Mouse (Mus musculus): ENCODE data around the gene Lingo3. TPM values are rescaled to one million over a fixed set of nuclear protein-coding genes. Genes with fewer than 3 reads are reported as not detected.

Gene Lingo3
- polyA plus RNA-seq (2015; fragmentation: Nextera tagmentation; extraction: Ambion mirVana) = 0.92 and 1.3 TPM in 2 replicates

DNA sequence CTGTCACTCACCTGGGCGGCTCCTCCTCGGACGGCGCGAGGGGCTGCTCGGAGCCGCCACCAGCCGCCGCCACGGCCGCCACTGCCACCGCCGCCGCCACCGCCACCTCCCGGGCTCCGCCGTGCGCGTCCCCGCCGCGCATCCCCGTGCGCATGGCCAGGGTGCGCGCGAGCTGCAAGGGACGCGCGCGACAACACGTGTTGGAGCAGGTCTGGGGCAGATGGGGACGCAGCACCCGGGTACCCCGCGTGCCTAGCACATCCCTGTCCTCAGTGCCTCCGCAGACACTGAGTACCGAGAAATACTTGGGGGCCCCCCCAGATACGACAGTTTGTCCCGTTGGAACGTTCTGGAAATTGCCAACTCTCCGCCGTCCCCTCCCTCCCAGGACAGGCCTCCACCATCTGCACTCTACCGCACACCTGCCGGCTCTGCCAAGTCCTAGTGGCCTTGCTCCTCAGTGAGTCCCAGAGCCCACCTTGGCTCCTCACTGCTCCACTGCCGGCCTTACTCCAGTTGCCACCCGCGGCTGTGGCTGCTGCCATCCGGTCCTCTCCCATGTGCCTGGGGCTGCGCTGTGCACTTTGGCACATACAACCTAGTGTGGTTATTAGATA, at the start of gene Lingo3:
Gene Lingo3 (minus strand): TSS at position 109 of the 617 bp plus-strand sequence.
- Histone ChIP-seq H3K9ac (peak within 1 kb of the TSS; percentile 68), H3K9me3 (no peaks in the 10 kb centered on the region), H3K4me2 (replicated peaks) (peak within 1 kb of the TSS; percentile 88), H3K27ac (no peak within 1 kb of the TSS), H3K36me3 (no peaks in the 10 kb centered on the region), H3K27me3 (peaks cover 74% of the 10 kb centered on the region), H3K4me1 (peaks cover 12% of the 10 kb centered on the region), H3K4me3 (peak within 1 kb of the TSS; percentile 51)
- 0 out of 2 replicates have a peak, but pooled peaks have one; percentile 21 for ATAC-seq (ENCODE audit: low FRiP score, low read depth)
- 4% methylated on average over 51 of the region's 51 CpGs for WGBS

DNA sequence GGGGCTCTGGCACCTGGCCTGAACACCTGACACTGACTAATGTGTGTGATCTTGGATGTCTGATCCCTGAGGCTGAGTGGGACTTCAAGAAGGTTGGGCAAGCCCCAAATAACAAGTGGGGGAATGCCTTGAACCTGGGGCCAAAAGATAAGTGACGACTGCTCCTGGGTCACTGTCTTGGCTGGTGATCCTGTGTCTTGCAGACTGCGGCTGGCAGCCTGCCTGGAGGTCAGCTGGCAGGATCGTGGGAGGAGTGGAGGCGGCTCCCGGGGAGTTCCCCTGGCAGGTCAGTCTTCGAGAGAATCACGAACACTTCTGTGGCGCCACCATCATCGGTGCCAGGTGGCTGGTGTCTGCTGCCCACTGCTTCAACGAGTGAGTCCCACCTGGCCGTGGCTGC, 43.3 kb upstream of the Lingo3 start:
- Histone ChIP-seq H3K4me2 (replicated peaks) (no peak overlapping the region), H3K4me1 (no peaks in the 10 kb centered on the region), H3K9me3 (no peaks in the 10 kb centered on the region), H3K27ac (no peak overlapping the region), H3K27me3 (peaks cover 33% of the 10 kb centered on the region), H3K9ac (no peak overlapping the region), H3K36me3 (no peaks in the 10 kb centered on the region), H3K4me3 (no peak overlapping the region)
- no peak for ATAC-seq (ENCODE audit: low FRiP score, low read depth)
- WGBS = 73% methylated on average over 11 of the region's 11 CpGs

DNA sequence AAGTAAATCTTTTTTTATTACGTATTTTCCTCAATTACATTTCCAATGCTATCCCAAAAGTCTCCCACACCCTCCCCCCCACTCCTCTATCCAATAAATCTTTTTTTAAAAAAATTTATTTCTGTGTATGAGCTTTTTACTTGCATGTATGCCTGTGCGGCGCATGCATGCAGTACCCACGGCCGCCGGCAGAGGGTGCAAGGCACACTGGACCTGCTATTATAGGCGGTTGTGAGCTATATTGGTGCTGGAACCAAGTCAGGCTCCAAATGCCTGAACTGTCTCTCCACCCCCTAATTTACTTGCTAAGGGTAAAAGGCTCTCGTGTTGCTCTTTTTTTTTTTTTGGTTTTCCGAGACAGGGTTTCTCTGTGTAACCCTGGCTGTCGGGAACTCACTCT, 37.5 kb upstream of the Lingo3 start:
- 29% methylated on average over 10 of the region's 10 CpGs for WGBS

DNA sequence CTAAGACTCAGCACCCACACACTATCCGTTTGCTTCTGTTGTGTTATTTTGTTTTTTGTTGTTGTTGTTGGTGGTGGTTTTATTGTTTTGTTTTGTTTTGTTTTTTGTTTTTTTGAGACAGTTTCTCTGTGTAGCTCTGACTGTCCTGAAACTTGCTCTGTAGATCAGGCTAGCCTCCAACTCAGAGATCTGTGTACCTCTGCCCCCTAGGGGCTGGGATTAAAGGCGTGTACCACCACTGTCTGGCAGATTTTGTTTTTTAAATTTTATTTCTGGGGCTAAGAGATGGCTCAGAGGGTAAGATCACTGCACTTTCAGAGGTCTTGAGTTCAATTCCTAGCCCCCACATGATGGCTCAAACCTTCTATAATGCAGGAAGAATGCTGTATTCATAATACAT, 37.1 kb upstream of the Lingo3 start:
- no peak overlapping the region for H3K4me3 ChIP-seq
- ATAC-seq (ENCODE audit: low FRiP score, low read depth) = no peak
- H3K9ac ChIP-seq = no peak overlapping the region
- WGBS = 70% methylated on average over 2 of the region's 2 CpGs
- H3K9me3 ChIP-seq = no peaks in the 10 kb centered on the region
- H3K36me3 ChIP-seq = no peaks in the 10 kb centered on the region
- H3K4me1 ChIP-seq = no peaks in the 10 kb centered on the region
- H3K27ac ChIP-seq = no peak overlapping the region
- no peak overlapping the region for H3K4me2 ChIP-seq (replicated peaks)
- H3K27me3 ChIP-seq = no peaks in the 10 kb centered on the region; the same call in 1 of the 2 replicates

More for the DNA sequence above, 37.5 kb upstream of the Lingo3 start:
- Histone ChIP-seq H3K4me3 (no peak overlapping the region), H3K36me3 (no peaks in the 10 kb centered on the region), H3K4me1 (no peaks in the 10 kb centered on the region), H3K9me3 (no peaks in the 10 kb centered on the region), H3K4me2 (replicated peaks) (no peak overlapping the region), H3K27ac (no peak overlapping the region), H3K27me3 (no peaks in the 10 kb centered on the region; the same call in 1 of the 2 replicates), H3K9ac (no peak overlapping the region)
- no peak for ATAC-seq (ENCODE audit: low FRiP score, low read depth)

DNA sequence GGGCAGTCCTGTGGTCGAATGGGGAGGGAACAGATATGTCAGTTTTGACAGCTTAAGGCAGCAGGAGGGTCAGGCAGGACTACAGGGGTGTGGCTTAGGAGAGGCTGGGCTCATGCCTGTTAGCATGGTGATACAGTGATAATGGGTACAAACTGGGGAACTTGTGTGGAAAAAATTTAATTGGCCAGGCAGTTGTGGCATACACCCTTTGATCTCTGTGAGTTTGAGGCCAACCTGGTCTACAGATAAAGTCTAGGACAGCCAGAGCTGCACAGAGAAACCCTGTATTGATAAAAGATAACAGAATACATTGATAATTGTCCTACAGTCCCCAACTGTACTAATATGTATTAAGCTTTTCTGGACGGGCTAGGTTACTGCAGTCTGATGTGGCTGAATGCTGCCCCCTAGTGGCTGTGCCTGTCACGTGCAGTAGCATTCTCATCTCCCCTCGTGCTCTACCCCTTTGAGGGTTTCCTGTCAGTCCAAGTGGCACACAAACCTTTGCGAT, 36.3 kb upstream of the Lingo3 start:
- Histone ChIP-seq H3K36me3 (no peaks in the 10 kb centered on the region), H3K9ac (no peak overlapping the region), H3K27me3 (no peaks in the 10 kb centered on the region; the same call in 1 of the 2 replicates), H3K27ac (no peak overlapping the region), H3K4me2 (replicated peaks) (no peak overlapping the region), H3K4me1 (no peaks in the 10 kb centered on the region), H3K9me3 (no peaks in the 10 kb centered on the region), H3K4me3 (no peak overlapping the region)
- no peak for ATAC-seq (ENCODE audit: low FRiP score, low read depth)
- 17% methylated on average over 5 of the region's 5 CpGs for WGBS

DNA sequence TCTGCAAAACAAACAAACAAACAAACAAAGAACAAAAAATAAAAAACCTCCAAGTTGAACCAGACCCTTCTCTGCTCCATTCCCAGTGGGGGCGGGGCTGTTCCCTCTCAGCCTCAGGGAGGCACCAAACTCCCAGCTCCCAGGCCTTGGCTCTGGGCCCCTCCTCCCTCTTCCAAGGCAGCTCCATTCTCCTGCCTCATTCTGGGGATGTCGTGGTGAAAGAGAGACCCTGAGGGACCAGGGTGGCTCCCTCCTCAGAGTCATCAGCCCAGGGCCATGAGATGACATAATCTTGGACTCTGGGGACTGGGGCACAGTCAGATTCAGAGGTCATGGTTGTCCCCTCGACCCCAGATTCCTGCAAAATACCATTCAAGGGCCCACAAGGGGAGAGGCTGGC, 32.8 kb upstream of the Lingo3 start:
- no peak overlapping the region for H3K9ac ChIP-seq
- no peaks in the 10 kb centered on the region for H3K4me1 ChIP-seq
- H3K4me3 ChIP-seq = no peak overlapping the region
- H3K27ac ChIP-seq = no peak overlapping the region
- no peak for ATAC-seq (ENCODE audit: low FRiP score, low read depth)
- H3K9me3 ChIP-seq = no peaks in the 10 kb centered on the region
- H3K36me3 ChIP-seq = no peaks in the 10 kb centered on the region
- H3K4me2 ChIP-seq (replicated peaks) = no peak overlapping the region
- H3K27me3 ChIP-seq = peaks cover 13% of the 10 kb centered on the region
- WGBS = 27% methylated on average over 3 of the region's 3 CpGs

DNA sequence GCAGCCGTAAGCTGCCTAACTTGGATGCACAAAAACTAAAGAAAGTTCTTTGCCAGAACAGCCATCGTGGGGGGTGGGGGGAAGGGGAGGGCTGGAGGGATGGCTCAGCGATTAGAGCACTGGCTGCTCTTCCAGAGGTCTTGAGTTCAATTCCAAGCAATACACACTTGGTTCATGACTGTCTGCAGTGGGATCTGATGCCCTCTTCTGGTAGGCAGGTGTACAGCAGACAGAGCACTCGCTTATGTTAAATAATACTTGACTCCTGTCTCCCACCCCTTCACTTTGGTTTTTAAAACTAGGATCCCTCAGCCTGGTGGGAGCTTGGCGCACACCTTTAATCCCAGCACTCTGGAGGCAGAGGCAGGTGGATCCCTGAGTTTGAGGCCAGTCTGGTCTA, 32.2 kb upstream of the Lingo3 start:
- Histone ChIP-seq H3K9me3 (no peaks in the 10 kb centered on the region), H3K27me3 (peaks cover 16% of the 10 kb centered on the region), H3K27ac (no peak overlapping the region), H3K4me1 (no peaks in the 10 kb centered on the region), H3K9ac (no peak overlapping the region), H3K4me2 (replicated peaks) (no peak overlapping the region), H3K4me3 (no peak overlapping the region), H3K36me3 (no peaks in the 10 kb centered on the region)
- WGBS = 28% methylated on average over 5 of the region's 5 CpGs
- ATAC-seq (ENCODE audit: low FRiP score, low read depth) = no peak

DNA sequence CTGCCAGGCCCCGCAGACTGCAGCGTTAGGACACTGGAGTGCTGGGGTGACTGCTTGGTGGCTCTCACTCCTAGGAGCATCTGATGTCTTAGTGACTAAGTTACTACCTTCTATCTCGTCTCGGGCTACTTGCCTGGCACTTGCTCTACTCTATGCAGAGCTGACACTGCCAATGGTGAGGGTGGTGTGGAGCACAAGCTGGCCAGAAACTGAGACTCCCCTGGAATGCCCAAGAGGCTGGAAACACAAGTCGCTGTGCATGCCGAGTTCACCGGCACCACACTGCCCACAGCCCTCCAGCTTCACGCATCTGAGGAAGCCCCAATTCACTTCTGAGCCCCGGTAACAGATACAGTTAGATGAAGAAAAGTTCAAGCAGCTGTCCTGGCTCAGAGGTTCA, 30.2 kb upstream of the Lingo3 start:
- Histone ChIP-seq H3K4me2 (replicated peaks) (no peak overlapping the region), H3K9ac (peak overlapping the region; percentile 25), H3K4me1 (no peaks in the 10 kb centered on the region), H3K36me3 (no peaks in the 10 kb centered on the region), H3K27ac (no peak overlapping the region), H3K9me3 (no peaks in the 10 kb centered on the region), H3K27me3 (peaks cover 16% of the 10 kb centered on the region), H3K4me3 (no peak overlapping the region)
- ATAC-seq (ENCODE audit: low FRiP score, low read depth) = no peak
- WGBS = 78% methylated on average over 9 of the region's 9 CpGs

DNA sequence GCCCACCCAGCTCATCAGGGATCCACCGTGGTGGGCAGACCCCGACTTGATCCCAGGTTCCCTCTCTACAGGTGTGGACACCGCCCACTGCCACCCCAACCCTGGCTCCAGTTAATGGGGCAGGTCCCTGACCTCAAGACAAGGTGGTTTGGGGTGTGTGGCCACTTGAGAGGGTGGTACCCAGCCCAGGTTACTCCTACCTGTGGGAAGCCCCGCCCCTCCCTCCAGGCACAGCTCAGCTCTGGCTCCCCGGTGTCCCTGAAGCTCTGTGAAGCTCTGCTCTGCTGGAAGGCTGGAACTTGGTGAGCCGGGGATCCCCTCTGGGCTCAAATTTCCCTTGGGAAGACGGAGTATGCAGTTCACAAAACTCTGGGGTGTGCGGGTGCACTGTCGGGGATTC, 27.7 kb upstream of the Lingo3 start, which contains the start of gene Tmprss9:
Gene Tmprss9 (plus strand): TSS at position 268 of the 400 bp plus-strand sequence.
- Histone ChIP-seq H3K27ac (no peak within 1 kb of the TSS), H3K4me3 (no peak within 1 kb of the TSS), H3K4me1 (no peaks in the 10 kb centered on the region), H3K36me3 (peaks cover 21% of the 10 kb centered on the region), H3K27me3 (peaks cover 16% of the 10 kb centered on the region), H3K4me2 (replicated peaks) (no peak within 1 kb of the TSS), H3K9me3 (no peaks in the 10 kb centered on the region), H3K9ac (no peak within 1 kb of the TSS)
- ATAC-seq (ENCODE audit: low FRiP score, low read depth) = no peak
- WGBS = 29% methylated on average over 9 of the region's 9 CpGs

DNA sequence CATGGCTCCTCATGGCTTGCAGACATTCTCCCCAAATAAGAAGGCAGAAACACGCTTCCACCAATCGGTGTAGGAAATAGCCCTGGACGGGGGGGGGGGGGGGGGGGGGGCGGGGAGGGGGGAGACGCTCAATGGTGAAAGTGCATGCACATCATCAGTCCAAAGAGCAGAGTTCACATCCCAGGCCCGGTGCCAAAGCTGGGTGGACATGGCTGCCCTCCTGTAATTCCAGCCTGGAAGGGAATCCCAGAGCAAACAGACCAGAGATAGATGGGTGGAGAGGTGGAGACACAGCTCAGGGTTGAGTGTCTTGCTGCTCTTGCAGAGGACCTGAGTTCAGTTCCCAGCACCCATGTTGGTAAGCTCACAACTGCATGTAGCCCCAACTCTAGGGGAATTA, 27.2 kb upstream of the Lingo3 start:
- no peak overlapping the region for H3K4me3 ChIP-seq
- no peak for ATAC-seq (ENCODE audit: low FRiP score, low read depth)
- H3K27me3 ChIP-seq = peaks cover 16% of the 10 kb centered on the region
- no peak overlapping the region for H3K27ac ChIP-seq
- 82% methylated on average over 3 of the region's 6 CpGs for WGBS
- H3K4me1 ChIP-seq = no peaks in the 10 kb centered on the region
- H3K36me3 ChIP-seq = peaks cover 27% of the 10 kb centered on the region
- no peak overlapping the region for H3K4me2 ChIP-seq (replicated peaks)
- H3K9ac ChIP-seq = no peak overlapping the region
- H3K9me3 ChIP-seq = no peaks in the 10 kb centered on the region

DNA sequence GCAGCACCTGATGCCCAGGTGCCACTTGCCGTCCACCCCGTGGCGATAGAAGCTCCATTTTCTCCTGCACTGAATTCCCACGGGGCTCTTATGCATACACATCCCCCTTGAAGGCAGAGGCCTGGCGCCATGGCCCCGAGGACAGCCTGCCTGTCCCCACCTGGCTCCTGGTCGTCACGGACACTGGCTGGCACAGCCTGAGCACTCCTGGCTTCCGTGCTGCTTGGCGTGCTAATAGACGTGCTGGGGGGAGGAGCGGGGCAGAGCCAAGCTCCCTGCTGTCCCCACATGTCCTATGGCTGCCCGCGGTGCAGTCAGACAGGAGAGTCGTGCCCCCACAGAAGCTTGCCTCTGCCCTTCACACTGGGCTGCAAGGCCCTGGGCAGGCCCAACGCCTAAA, 20.6 kb upstream of the Lingo3 start:
- Histone ChIP-seq H3K36me3 (peaks cover 73% of the 10 kb centered on the region), H3K4me2 (replicated peaks) (no peak overlapping the region), H3K9me3 (no peaks in the 10 kb centered on the region), H3K27me3 (no peaks in the 10 kb centered on the region), H3K9ac (no peak overlapping the region), H3K27ac (no peak overlapping the region), H3K4me1 (no peaks in the 10 kb centered on the region), H3K4me3 (no peak overlapping the region)
- 87% methylated on average over 16 of the region's 16 CpGs for WGBS
- no peak for ATAC-seq (ENCODE audit: low FRiP score, low read depth)

DNA sequence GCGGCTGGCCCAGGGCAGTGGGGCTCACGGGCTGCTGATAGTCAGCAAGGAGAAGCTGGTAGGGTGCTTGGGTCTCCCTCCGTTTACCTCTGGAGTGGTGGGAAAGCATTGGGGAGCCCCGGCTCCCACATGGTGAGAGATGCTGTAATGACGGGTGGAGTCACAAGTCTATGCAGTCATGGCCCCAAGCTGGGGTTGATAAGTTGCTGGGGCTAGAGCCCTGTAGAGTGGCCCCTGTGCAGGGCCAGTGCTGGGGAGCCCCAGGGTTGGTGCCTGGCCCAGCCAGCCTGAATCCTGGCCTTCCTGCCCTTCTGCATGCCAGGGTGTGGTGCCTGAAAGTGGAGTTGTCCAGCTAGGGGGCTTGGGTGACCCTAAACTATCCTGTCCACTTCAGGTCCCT, 18.5 kb upstream of the Lingo3 start:
- Histone ChIP-seq H3K9me3 (no peaks in the 10 kb centered on the region), H3K4me3 (no peak overlapping the region), H3K36me3 (peaks cover 59% of the 10 kb centered on the region), H3K27me3 (no peaks in the 10 kb centered on the region), H3K4me1 (0 out of 2 replicates have a peak, but pooled peaks cover 4% of the 10 kb centered on the region), H3K27ac (no peak overlapping the region), H3K4me2 (replicated peaks) (no peak overlapping the region), H3K9ac (peak overlapping the region; percentile 13; the same call in 1 of the 2 replicates)
- ATAC-seq (ENCODE audit: low FRiP score, low read depth) = no peak
- WGBS = 92% methylated on average over 5 of the region's 5 CpGs
